Mouse (Mus musculus) G1E-ER4 (cell line): ENCODE measurements around the gene Gba2. TPM values are rescaled to one million over a fixed set of nuclear protein-coding genes. Genes with fewer than 3 reads are reported as not detected.

Experiments used
- GATA1 ChIP-seq: IDR thresholded peaks from one replicate; pipeline ENCODE4 v1.8.0; 2012; ENCODE audit warnings: low read length, inconsistent platforms
- polyA plus RNA-seq: library from polyadenylated mRNA; stranded (reverse); fragments of >175 nt; gene quantifications from 2 replicates; pipeline ENCODE4 v1.2.3, GENCODE M21; 2012

Gba2 gene
- polyA plus RNA-seq, 1 experiment: 13.5 TPM

DNA sequence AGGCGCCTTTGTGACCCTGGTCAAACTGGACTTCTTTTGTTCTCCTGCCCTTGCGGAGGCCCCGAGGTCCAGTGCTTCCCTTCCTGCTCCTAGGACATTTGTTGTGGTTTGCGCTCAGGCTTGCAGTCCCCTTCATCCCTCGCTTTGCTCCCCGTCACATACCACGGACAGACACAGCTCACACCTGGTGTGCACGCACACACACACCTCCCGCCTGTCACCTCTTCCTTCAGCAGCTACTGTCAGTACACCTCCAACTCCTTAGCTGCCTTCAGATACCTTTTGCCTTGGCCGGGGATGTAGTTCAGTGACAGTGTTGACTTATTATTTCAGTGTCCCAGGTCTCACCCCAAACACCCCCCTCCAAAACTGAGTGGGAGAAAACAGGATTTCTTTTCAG lies 7.0 kb upstream of the Gba2 start:
- TF ChIP-seq GATA1: no peak

DNA sequence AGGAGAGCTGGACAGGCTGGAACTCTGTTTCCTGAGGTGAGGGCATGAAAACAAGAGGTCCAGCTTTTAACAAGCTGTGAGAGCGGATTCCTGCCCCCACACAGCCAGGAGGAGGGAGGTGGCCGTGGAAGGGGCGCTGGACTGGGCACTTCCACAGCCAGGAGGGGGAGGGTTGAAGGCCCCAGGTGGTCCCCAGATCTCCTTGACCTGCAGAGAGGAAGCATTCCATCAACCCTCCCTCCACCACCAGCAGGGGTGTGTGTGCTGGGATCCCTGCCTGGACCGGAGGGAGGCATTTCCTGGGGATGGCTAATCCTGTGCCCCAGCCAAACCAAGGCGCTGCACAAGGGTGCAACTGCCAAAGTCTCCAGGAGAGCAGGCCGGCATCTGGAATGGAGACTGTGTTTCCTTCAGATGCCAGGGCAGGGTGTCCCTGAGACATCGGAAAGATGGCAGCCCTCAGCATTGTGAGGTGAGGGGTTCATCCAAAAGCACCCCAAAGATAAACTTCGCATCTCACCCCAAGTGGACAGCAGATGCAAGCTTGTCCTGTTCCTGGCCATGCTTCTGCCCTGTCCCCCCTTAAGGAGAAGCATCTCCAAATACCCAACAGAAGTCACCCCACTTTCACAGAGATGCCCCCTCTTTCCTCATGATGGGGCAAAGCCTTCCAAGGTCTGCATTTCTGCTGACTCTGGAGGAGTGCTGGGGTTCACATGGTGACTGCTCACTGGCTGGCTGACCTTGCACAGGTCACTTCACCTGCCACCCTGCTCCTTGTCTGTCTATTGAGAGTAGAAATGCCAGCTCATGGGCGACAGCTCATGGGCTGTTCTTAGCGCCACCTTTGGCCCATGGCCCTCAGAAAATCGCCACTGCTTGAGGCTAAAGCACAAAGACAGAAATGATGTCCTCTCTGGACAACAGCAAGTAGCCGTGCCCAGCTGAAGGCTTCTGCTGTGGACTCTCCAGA lies 6.1 kb upstream of the Gba2 start, which contains the start of gene Msmp:
Gene Msmp (minus strand): TSS at position 51 of the 973 bp plus-strand sequence.
- no peak for TF ChIP-seq GATA1

DNA sequence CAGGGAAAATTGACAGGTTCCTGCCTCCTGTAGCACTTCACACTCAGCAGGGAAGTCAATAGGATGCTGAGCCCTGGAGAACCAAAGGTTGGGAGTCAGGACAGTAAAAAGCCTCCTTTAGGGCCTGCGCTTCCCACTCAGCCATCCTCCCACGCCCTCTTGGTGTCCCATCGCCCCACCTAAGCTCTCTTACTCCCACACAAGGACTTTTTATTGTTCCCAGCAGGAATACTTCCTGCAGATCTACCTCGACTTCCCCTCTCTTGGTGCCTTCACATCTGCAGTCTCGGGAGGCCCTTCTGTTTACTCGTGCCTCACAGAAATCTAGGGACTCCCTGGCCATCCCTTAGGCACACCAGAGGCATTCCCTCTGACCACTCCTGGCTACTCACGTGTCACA lies 4.7 kb upstream of the Gba2 start:
- TF ChIP-seq GATA1: no peak

DNA sequence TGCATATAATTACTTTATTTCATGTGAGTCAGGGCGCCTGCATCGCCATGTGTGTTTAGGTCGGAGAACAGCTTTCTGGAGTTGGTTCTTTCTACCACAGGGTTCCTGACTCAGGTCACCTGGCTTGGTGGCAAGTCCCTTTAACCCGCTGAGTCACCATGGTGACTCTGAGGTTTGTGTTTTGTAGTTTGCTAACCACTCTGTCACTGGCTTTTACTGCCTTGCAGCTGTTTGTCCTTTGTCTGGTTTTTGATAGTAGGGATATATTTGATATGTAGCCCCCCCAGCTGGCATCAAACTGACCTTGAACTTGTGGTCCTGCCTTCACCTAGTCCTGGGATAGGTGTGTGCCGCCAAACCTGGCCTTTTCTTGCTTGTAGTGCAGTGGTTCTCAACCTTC lies 3.6 kb upstream of the Gba2 start:
- no peak for TF ChIP-seq GATA1

DNA sequence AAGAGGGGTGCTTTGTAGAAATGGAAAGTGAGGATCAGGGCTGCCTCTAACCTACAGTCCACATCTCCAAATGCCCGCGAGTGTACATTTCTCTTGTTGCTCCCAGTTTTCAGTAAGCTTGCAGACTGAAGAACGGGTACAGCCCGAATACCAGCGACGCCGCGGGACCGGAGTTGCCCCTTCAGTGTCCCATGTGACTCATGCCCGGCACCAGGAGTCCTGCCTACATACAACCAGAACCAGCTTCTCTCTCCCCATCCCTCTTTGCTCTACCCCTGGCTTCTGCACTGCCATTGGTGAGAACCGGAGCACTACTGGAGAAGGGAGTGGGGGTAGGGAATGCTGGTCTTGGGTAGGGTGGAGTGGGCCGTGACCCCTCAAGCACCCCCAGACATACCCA lies 2.7 kb upstream of the Gba2 start:
- no peak for TF ChIP-seq GATA1

DNA sequence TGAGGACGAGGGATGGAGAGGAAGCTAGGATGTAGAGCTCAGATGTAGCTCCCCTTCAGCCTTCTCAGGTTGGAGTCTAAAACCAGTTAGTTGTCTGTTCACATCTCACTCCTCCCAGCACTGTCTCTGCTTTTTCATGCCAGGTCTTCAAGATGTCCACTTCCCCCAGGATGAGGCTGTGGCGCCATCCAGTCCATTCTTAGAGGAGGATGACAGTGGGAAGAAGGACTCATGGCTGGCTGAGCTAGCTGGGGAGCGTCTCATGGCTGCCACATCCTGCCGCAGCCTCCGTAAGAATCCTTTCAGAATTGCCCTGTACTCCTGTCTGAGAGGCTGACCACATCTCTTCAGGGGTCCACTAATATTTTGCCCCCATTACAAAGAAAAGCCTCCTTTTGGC lies 2.0 kb upstream of the Gba2 start:
- TF ChIP-seq GATA1: no peak

DNA sequence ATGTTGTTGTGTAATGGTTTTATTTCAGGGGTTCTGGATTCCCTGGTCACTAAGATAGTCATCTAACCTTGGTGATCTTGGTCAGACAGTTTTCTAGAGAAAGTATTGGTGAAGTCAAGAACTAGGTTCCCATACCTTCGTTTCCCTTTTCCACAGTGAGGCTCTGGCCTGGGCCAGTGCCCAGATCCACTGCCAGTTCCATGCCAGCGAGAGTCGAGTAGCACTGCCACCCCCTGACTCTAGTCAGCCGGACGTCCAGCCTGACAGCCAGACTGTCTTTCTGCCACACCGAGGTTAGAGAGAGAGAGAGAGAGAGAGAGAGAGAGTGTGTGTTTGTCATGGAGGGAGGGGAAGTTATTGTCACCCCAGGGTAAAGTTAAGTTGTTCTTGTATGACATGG lies 1.1 kb upstream of the Gba2 start:
- TF ChIP-seq GATA1: no peak

DNA sequence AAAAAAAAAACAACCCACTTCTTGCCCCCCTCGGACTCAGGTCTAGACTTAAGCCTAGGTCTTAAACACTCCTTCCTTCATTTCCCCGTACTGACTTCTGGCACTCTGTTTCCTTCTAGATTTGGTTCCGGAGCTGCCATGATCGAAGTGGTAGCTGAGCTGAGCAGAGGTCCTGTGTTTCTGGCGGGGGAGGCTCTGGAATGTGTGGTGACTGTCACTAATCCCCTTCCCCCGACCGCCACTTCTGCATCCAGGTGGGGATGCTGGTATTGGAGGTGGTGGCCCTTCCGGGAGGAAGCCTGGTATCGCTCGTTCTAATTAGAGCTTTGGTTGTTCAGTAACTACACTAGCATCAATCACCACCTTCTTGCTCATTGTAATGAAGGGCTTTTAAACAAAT lies 583 bp upstream of the Gba2 start:
- no peak for TF ChIP-seq GATA1

DNA sequence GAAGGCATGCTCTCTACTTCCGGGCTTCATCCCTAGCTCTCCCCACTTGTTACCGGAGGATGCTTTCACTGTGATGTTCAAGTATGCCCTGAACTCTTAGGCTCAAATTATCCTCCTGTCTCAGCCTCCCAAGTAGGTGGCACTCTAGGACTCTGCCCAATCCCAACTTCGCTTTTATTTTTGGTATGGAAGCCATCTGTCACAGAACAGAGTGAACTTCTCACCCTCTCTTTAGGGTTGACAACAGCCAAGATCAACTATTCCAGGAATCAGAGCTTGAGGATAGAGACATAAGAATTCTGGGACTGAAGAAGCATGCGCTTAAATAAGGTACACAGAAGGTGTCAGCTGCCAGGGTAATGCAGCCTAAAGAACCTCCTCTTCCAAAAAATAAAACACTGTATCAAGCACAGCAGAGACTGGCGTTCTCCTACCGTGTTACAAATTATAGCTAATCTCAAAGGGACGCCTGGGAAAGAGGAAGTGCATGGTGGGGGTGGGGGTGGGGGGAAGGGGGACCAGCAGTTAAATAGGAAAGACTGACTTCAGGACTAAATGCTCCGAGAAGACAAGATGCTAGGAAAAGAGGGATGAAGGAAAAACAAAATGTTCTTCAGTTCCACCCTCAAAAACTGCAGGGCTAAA lies 1.3 kb downstream of the Gba2 start:
- TF ChIP-seq GATA1: no peak

DNA sequence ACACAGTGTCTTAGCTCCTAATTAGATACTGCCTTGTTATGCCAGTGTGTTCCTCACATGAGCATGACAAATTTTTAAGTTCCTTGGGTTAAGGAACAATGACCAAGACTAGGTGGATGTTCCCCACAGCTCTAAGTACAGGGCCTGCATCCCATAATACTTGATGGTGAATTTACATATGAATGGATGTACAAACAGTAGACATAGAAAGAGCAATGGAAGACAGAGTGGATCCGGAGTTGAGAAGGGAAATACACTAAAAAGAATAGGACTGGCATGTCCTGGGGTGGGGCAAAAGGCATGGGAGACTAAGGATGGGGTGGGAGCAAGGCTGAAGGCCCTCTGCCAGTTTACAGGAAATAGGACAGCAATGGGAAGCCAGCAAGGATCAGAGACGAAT lies 3.3 kb downstream of the Gba2 start:
- TF ChIP-seq GATA1: no peak

DNA sequence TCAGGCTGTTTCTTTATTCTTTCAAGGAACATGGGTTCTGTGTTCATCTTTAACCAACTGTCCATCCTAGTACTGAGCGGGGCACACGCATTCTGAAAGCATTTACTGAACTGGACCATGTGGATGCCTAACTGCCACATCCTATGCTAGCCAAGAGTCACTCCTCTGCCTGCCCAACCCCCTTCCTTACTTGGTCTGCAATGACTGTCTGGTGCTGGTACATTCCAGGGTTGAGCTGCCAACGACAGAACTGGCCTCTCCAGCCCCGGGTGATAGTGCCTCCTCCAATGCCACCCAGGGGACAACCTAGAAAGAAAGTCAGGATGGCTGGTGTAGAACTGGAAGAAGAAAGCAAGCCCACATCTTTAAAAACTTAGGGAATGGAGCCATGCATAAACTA lies 5.1 kb downstream of the Gba2 start:
- no peak for TF ChIP-seq GATA1

DNA sequence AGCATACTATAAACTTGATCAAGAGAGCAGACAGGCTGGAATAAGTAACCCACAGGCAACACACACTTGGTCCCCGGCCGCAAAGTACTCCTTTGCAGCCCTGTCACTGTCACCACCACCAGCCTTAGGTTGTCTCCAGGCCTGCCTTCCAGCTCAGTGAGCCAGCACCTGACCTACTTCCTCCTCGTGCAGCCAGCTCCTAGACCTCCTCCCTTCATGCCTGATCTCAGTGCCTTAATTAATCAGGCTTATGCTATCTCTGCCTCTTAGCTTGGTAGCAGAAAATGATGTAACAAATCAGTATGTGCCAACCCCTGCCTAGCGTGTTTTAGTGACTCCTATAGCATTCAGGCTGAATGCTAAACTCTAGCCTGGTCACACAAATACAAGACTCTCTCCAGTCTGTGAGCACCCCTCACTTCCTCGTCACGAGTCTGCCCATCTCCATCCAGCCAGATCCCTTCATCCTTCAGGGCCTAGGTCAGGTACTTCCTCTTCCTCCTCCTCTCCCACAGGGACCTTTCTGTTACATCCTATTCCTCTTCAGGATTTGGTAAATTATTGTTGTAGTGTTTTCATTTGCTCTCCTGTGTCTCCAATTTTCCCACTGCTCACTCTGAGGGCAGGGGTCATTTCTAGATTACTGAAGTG lies 7.2 kb downstream of the Gba2 start:
- TF ChIP-seq GATA1: no peak

DNA sequence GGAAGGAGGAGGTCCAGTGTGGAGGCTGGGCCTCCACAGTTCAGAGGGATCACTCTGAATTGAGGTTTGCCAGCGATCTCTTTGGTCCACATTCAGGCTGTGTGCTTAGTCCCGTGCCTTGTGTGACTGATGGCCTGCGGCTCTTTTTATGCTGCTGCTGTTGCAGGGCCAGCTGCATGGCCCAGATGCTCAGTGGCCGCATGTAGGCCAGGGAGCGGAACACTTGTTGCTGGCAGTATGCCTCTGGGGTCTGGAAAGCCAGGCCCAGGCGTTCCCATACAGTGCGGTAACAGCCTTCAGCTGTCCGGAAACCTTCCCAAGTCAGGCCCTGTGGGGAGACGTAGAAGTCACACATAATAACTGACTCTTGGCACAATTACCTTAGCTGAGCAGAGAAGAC lies 11.5 kb downstream of the Gba2 start:
- no peak for TF ChIP-seq GATA1

DNA sequence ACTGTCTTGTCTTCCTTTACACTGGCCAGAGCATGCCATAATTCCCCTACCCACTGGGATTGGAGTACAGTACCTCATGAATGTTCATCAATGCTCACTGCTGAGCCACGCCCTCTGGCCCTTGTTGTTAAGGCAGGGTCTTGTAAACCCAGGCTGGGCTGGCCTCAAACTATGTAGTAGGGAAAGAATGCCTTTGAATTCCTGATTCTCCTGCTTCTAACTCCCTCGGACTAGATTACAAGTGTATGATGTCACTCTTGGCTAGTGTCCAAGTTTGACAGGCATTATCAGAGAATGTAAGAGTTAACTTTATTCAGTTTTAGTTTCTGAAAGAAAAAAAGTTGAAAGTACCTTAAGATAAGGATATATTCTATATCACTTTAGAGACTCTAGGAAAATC lies 14.4 kb downstream of the Gba2 start:
- TF ChIP-seq GATA1: no peak

DNA sequence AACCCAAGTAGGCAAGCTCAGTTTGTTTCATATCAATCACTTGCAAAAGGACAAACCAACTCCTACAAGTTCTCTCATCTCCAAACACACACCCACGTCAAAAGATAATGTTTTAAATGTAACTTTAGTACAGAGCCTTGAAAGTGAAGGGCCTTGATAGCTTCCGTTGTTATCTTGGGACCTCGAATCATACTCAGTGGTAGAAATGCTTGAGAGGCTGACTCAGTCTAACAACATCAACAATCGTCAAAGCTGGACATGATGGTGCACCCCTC lies 15.1 kb downstream of the Gba2 start:
- TF ChIP-seq GATA1: no peak

DNA sequence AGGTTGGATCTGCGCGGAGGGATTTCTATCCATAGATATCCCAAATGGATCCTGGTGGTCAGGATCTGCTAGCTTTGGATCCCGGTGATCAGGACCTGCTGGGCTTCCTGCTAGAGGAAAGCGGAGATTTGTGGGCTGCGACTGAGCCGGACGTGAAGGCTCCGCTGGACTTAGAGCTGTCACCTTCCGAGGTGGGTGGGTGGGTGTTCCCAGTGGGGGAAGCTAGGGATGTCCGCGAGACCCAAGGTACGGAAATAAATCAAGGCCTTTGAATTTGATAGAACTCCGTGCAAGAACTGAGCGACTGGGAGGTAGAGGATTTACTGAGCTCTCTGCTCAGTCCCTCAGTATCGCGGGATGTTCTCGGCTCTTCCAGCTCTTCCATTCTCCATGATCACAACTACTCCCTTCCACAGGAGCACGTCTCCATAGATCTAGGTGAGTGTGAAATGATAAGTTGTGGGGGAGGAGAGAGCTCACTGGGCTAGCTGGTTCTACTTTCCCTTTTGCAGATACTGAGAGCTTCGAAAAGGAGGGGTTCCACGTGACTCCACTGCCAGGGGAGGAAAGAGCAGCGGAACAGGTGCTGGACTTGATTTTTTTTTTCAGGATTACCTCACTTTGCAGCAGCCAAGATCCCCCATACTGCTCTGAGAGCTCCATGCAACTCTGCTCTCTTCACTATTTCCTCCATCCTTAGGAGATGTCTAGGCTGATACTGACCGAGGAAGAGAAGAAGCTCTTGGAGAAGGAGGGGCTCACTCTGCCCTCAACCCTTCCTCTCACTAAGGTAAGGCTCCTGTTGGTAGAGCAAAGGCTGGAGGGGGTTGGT lies 15.7 kb downstream of the Gba2 start:
- TF ChIP-seq GATA1: no peak
